In the genomic region with DNA sequence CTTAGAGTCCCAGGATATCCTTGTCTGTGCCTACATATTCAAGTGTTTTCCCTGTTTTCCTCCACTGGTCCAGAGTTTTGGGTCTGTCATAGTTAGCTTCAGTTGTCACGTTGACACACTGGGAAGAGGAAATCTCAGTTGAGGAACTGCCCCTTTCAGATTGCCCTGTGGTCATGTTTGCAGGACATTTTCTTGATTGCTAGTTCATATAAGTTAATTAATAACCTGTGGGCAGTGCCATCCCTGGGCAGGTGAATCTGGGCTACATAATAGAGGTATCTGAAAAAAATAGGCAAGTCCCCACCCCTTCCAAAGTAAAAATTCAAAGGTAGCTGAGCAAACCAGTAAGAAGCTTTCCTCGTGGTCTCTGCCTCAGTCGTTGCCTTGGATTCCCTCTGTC, we compare ENCODE assay signal across 25 mouse cellular contexts. TPM values are rescaled to one million over a fixed set of nuclear protein-coding genes. Genes with fewer than 3 reads are reported as not detected.
DNase-seq lines count a peak whose midpoint lies in the region; ATAC-seq lines count a peak whose summit lies in the region.
"Had no signal": no experiment of that assay in that cellular context is flagged by ENCODE, and none has a peak within 500 bp of the region (broad histone marks: within the 10 kb centered on the region; RNA-seq: fewer than 3 reads in every experiment).

No protein-coding gene starts in this region.

- H3K9ac ChIP-seq in intestine, embryonic 16.5 days (ENCODE audit: low read depth, low read length): no peak overlapping the region
- H3K9ac ChIP-seq: forebrain, embryonic 13.5 days; heart, embryonic 15.5 days; hindbrain, embryonic 13.5 days had no signal

- H3K27ac ChIP-seq in intestine, embryonic 16.5 days (ENCODE audit: low read length): no peak overlapping the region
- H3K27ac ChIP-seq: forebrain, embryonic 10.5 days; forebrain, embryonic 13.5 days; heart, embryonic 15.5 days; hindbrain, embryonic 10.5 days; hindbrain, embryonic 13.5 days had no signal

- H3K4me1 ChIP-seq in intestine, embryonic 16.5 days (ENCODE audit: control insufficient read depth, insufficient read depth, low read length): no peaks in the 10 kb centered on the region
- H3K4me1 ChIP-seq: forebrain, embryonic 10.5 days; forebrain, embryonic 13.5 days; heart, embryonic 15.5 days; hindbrain, embryonic 10.5 days; hindbrain, embryonic 13.5 days had no signal

- H3K9me3 ChIP-seq in intestine, embryonic 16.5 days (ENCODE audit: control insufficient read depth, low read length): no peaks in the 10 kb centered on the region
- H3K9me3 ChIP-seq: forebrain, embryonic 13.5 days; hindbrain, embryonic 10.5 days; hindbrain, embryonic 13.5 days had no signal

- peak; percentile 67; the same call in 1 of the 2 replicates for ATAC-seq in intestine, embryonic 16.5 days
- ATAC-seq: CD4-positive, CD25-positive, alpha-beta regulatory T cell, adult 4 months; forebrain, embryonic 13.5 days; forebrain, embryonic 16.5 days; hindbrain, embryonic 16.5 days had no signal

- WGBS in intestine, embryonic 16.5 days: 54% methylated on average over 3 of the region's 3 CpGs
- 30% methylated on average over 3 of the region's 3 CpGs for WGBS in large intestine, adult 2 months

- H3K4me3 ChIP-seq in intestine, embryonic 16.5 days (ENCODE audit: low read length): no peak overlapping the region
- H3K4me3 ChIP-seq: forebrain, embryonic 10.5 days; forebrain, embryonic 13.5 days; heart, embryonic 15.5 days; hindbrain, embryonic 10.5 days; hindbrain, embryonic 13.5 days had no signal

- H3K4me2 ChIP-seq in intestine, embryonic 16.5 days (ENCODE audit: low read depth, low read length): no peak overlapping the region
- H3K4me2 ChIP-seq: forebrain, embryonic 13.5 days; heart, embryonic 11.5 days; heart, embryonic 15.5 days; hindbrain, embryonic 13.5 days had no signal

- peak; percentile 24 for DNase-seq in kidney, adult 9 months
- DNase-seq in kidney, adult 18-20 months: no peak
- peak; percentile 33 for DNase-seq in large intestine, adult 2 months (ENCODE audit: low read depth, low spot score)
- no peak for DNase-seq in thymus, postnatal 25 days
- no peak for DNase-seq in cerebellum, adult 11 months
- DNase-seq: adrenal gland, adult 2 months; adrenal gland, postnatal 14 days; cerebellum, adult 18-20 months; cerebellum, adult 9-10 months; cerebellum, postnatal 14 days; gastrocnemius, postnatal 10 days; gastrocnemius, postnatal 36 days; heart, postnatal 10 days; heart, postnatal 36 days had no signal

- H3K36me3 ChIP-seq in intestine, embryonic 16.5 days (ENCODE audit: control insufficient read depth, insufficient read depth, low read length): no peaks in the 10 kb centered on the region
- H3K36me3 ChIP-seq: forebrain, embryonic 10.5 days; heart, embryonic 15.5 days; hindbrain, embryonic 10.5 days; hindbrain, embryonic 13.5 days had no signal

- H3K27me3 ChIP-seq in intestine, embryonic 16.5 days (replicated peaks; ENCODE audit: control insufficient read depth, insufficient read depth, low read length): no peaks in the 10 kb centered on the region
- H3K27me3 ChIP-seq: forebrain, embryonic 13.5 days; heart, embryonic 15.5 days; hindbrain, embryonic 13.5 days had no signal

RNA-seq across cellular contexts. Expression of gene Dcp1a, which starts 39.4 kb away (rescaled TPM):
- polyA plus RNA-seq in intestine, embryonic 16.5 days (2015; fragmentation: Nextera tagmentation; extraction: Ambion mirVana): 17.7 and 18.6 TPM in 2 replicates
- polyA plus RNA-seq in large intestine, adult 2 months (2012; rRNA removed): 22.5 and 30.6 TPM in 2 replicates

RNA-seq across cellular contexts. Expression of gene Cacna1d, which starts 51.3 kb away (rescaled TPM):
- polyA plus RNA-seq in intestine, embryonic 16.5 days (2015; fragmentation: Nextera tagmentation; extraction: Ambion mirVana): 2.0 and 2.6 TPM in 2 replicates
- 1.8 and 3.0 TPM in 2 replicates for polyA plus RNA-seq in large intestine, adult 2 months (2012; rRNA removed)
- polyA plus RNA-seq: C2C12 had no signal

Comparison
In these comparisons a context has a peak if more than half of its experiments do, and no peak if none do; other contexts are left out.
1. DNase-seq: peak in kidney, adult 9 months (single experiment) and large intestine, adult 2 months (single experiment); none in kidney, adult 18-20 months (single experiment), thymus, postnatal 25 days (single experiment) and cerebellum, adult 11 months (single experiment).